ENCODE assay signal across 9 mouse cellular contexts in genomic region chr13:6532683-6533082, GRCm38 (mm10). TPM values are rescaled to one million over a fixed set of nuclear protein-coding genes. Genes with fewer than 3 reads are reported as not detected.
DNase-seq lines count a peak whose midpoint lies in the region; ATAC-seq and TF ChIP-seq lines count a peak whose summit lies in the region.
"Had no signal": no experiment of that assay in that cellular context is flagged by ENCODE, and none has a peak within 500 bp of the region (broad histone marks: within the 10 kb centered on the region; RNA-seq: fewer than 3 reads in every experiment).

No protein-coding gene starts in this region.

- ATAC-seq in kidney, embryonic 15.5 days (replicated peaks; ENCODE audit: low FRiP score) = no peak
- no peak for ATAC-seq in lung, embryonic 14.5 days (ENCODE audit: insufficient read depth)
- no peak for ATAC-seq in hindbrain, embryonic 16.5 days

- peak; percentile 38 for DNase-seq in kidney, adult 11 months
- peak; percentile 16 for DNase-seq in cerebellum, adult 9-10 months
- DNase-seq in lung, embryonic 14.5 days = peak; percentile 27
- no peak for DNase-seq in right cerebral cortex, postnatal 14 days
- DNase-seq in gastrocnemius, postnatal 25 days = no peak
- DNase-seq: layer of hippocampus, adult 9-11 months had no signal

- H3K4me3 ChIP-seq in kidney, embryonic 15.5 days (replicated peaks) = no peak overlapping the region
- H3K4me3 ChIP-seq in E14TG2a.4 (replicated peaks; ENCODE audit: low read length) = no peak overlapping the region
- H3K4me3 ChIP-seq in lung, embryonic 14.5 days (ENCODE audit: low read depth, low read length) = no peak overlapping the region
- no peak overlapping the region for H3K4me3 ChIP-seq in hindbrain, embryonic 16.5 days (ENCODE audit: low read length)

- WGBS in kidney, embryonic 15.5 days = 91% methylated on average over 1 of the region's 1 CpGs
- 72% methylated on average over 1 of the region's 1 CpGs for WGBS in lung, embryonic 14.5 days
- 87% methylated on average over 1 of the region's 1 CpGs for WGBS in hindbrain, embryonic 16.5 days

- no peaks in the 10 kb centered on the region for H3K36me3 ChIP-seq in kidney, embryonic 15.5 days
- H3K36me3 ChIP-seq in E14TG2a.4 (ENCODE audit: insufficient read depth, low read length) = no peaks in the 10 kb centered on the region
- H3K36me3 ChIP-seq in lung, embryonic 14.5 days (ENCODE audit: insufficient read depth) = no peaks in the 10 kb centered on the region
- no peaks in the 10 kb centered on the region for H3K36me3 ChIP-seq in hindbrain, embryonic 16.5 days (ENCODE audit: control insufficient read depth, insufficient read depth, low read length)

- H3K9me3 ChIP-seq in kidney, embryonic 15.5 days (replicated peaks) = no peaks in the 10 kb centered on the region
- 0 out of 2 replicates have a peak, but pooled peaks cover 6% of the 10 kb centered on the region for H3K9me3 ChIP-seq in E14TG2a.4 (ENCODE audit: low read length)
- H3K9me3 ChIP-seq in lung, embryonic 14.5 days (ENCODE audit: low read depth, low read length) = no peaks in the 10 kb centered on the region
- no peaks in the 10 kb centered on the region for H3K9me3 ChIP-seq in hindbrain, embryonic 16.5 days (ENCODE audit: control insufficient read depth, low read length)

- H3K27me3 ChIP-seq in kidney, embryonic 15.5 days = no peaks in the 10 kb centered on the region
- H3K27me3 ChIP-seq in E14TG2a.4 (ENCODE audit: insufficient read depth, low read length) = no peaks in the 10 kb centered on the region
- no peaks in the 10 kb centered on the region for H3K27me3 ChIP-seq in lung, embryonic 14.5 days (ENCODE audit: insufficient read depth, low read length)
- H3K27me3 ChIP-seq in hindbrain, embryonic 16.5 days (replicated peaks; ENCODE audit: control insufficient read depth, insufficient read depth, low read length) = no peaks in the 10 kb centered on the region

- peak; percentile 58 for TF ChIP-seq CTCF in E14TG2a.4 (conservative IDR thresholded peaks at IDR 0.05; ENCODE audit: low read length)
- no peak; the same call in 1 of the 2 replicates for TF ChIP-seq CTCF in lung, embryonic 14.5 days (IDR thresholded peaks at IDR 0.05; ENCODE audit: low read depth)

- no peak overlapping the region for H3K9ac ChIP-seq in kidney, embryonic 15.5 days
- H3K9ac ChIP-seq in lung, embryonic 14.5 days = no peak overlapping the region
- H3K9ac ChIP-seq in hindbrain, embryonic 16.5 days (ENCODE audit: low read depth, low read length) = no peak overlapping the region

- no peaks in the 10 kb centered on the region for H3K4me1 ChIP-seq in kidney, embryonic 15.5 days
- 0 out of 2 replicates have a peak, but pooled peaks cover 6% of the 10 kb centered on the region for H3K4me1 ChIP-seq in E14TG2a.4 (replicated peaks; ENCODE audit: low read depth, low read length)
- H3K4me1 ChIP-seq in lung, embryonic 14.5 days (ENCODE audit: insufficient read depth) = no peaks in the 10 kb centered on the region
- H3K4me1 ChIP-seq in hindbrain, embryonic 16.5 days (ENCODE audit: control insufficient read depth, insufficient read depth, low read depth, low read length) = no peaks in the 10 kb centered on the region

- H3K27ac ChIP-seq in kidney, embryonic 15.5 days = no peak overlapping the region
- no peak overlapping the region for H3K27ac ChIP-seq in lung, embryonic 14.5 days (ENCODE audit: low read depth)
- H3K27ac ChIP-seq in hindbrain, embryonic 16.5 days (ENCODE audit: low read depth, low read length) = no peak overlapping the region

- H3K4me2 ChIP-seq in kidney, embryonic 15.5 days = no peak overlapping the region
- no peak overlapping the region for H3K4me2 ChIP-seq in lung, embryonic 14.5 days
- no peak overlapping the region for H3K4me2 ChIP-seq in hindbrain, embryonic 16.5 days (ENCODE audit: low read length)

RNA-seq across cellular contexts. Expression of gene Pitrm1, which starts 15.3 kb away (rescaled TPM):
- polyA plus RNA-seq in kidney, embryonic 15.5 days (2015; fragmentation: Nextera tagmentation; extraction: Ambion mirVana) = 103 and 105 TPM in 2 replicates
- polyA plus RNA-seq in lung, embryonic 14.5 days (2014; fragmentation: Nextera tagmentation; extraction: Ambion mirVana) = 120 and 135 TPM in 2 replicates
- 44.0 and 48.2 TPM in 2 replicates for polyA plus RNA-seq in hindbrain, embryonic 16.5 days (2015; fragmentation: Nextera tagmentation; extraction: Ambion mirVana)
- total RNA-seq in gastrocnemius, postnatal 25 days (2021) = 10 to 100 TPM; 30.8 to 32.1 TPM

Comparison
In these comparisons a context has a peak if more than half of its experiments do, and no peak if none do; other contexts are left out.
1. DNase-seq: peak in kidney, adult 11 months (single experiment), cerebellum, adult 9-10 months (single experiment) and lung, embryonic 14.5 days (single experiment); none in right cerebral cortex, postnatal 14 days (single experiment) and gastrocnemius, postnatal 25 days (single experiment).